Mouse (Mus musculus) layer of hippocampus, adult 8-10 months (tissue): ENCODE measurements around the gene Ccndbp1. TPM values are rescaled to one million over a fixed set of nuclear protein-coding genes. Genes with fewer than 3 reads are reported as not detected.
"Not testable (repeated sequence)": the region's sequence is repeated elsewhere in the genome, so short reads cannot be mapped to it uniquely, and the experiment has no call there.

ENCODE experiments used
- DNase-seq, 2 experiments: peaks; one replicate each; pipeline ENCODE4 v3.0.0; 2022; ENCODE audit warnings: low spot score in 2 of 2
- total RNA-seq, 4 experiments: library from RNA; stranded (reverse); gene quantifications; 2 replicates each; pipeline ENCODE4 v1.2.4; 2022

The Ccndbp1 gene
- 10 to 100 TPM; 57.5 to 64.4 (median 61.0) TPM for total RNA-seq

GRCm38 (mm10) chr2:121007925-121008663, at the start of gene Ccndbp1:
TSS of gene Ccndbp1 (plus strand) at chr2:121008403.
- peak; percentile 80 to 85 for DNase-seq

DNA sequence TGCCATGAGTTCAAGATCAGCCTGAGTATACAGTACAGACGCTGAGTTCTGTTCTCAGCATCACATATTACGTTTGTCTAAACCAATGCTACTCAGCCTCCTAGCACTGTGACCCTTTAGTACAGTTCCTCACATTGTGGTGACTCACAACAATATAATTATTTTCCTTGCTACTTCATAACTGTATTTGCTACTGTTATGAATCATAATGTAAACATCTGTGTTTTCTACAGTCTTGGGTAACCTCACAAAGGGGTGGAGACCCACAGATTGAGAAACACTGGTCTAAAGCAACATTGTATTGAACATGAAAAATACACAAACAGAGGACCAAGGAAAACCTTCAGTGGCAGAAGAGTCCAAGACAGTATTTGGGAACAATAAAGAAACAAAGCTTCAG, 48.8 kb upstream of the Ccndbp1 start:
- no peak for DNase-seq

GRCm38 (mm10) chr2:120959827-120960226, 48.4 kb upstream of the Ccndbp1 start:
- DNase-seq, result no peak

DNA sequence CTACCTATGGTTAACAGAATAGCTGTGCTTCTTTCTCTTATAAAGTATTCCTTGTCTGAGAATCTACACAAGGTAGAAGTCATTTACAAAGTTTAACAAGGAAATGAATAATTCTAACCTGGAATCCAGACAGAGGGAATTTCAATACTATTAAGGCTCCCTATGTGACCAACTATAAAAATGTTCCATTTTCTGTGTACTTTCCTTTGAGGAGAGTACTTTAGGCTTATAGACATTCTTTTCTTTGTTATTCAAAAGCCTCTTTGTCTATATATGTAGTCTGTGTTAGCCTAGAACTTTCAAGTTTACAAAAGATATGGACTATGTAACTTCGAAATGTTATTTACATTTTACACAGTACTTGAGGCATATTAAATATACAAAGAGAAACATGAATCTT, 47.9 kb upstream of the Ccndbp1 start:
- DNase-seq, result no peak

- DNase-seq, result no peak
Measured at GRCm38 (mm10) chr2:120963110-120963509, 45.1 kb upstream of the Ccndbp1 start.

DNA sequence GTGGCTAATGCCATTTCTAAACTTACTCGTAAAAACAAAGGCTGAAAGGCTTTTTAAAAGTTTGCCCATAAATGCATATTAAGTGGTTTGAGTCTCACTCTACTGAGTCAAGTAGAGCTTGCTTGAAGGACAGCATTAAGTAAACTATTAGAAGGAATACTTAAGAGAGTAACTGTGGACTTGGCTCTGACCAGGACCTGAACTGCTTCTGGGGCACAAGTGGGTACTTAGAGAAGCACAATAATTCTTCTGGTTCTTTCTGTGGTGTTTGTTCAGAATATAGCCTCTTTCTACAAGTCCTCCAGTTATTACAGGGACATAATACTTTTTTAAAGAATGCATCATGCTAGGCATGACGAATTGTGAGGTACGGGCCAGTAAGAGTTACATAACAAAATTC, 42.7 kb upstream of the Ccndbp1 start:
- no peak for DNase-seq

GRCm38 (mm10) chr2:120970045-120970539, 38.1 kb upstream of the Ccndbp1 start:
- DNase-seq, result peak in 1 of 2 experiments; percentile 16

DNA sequence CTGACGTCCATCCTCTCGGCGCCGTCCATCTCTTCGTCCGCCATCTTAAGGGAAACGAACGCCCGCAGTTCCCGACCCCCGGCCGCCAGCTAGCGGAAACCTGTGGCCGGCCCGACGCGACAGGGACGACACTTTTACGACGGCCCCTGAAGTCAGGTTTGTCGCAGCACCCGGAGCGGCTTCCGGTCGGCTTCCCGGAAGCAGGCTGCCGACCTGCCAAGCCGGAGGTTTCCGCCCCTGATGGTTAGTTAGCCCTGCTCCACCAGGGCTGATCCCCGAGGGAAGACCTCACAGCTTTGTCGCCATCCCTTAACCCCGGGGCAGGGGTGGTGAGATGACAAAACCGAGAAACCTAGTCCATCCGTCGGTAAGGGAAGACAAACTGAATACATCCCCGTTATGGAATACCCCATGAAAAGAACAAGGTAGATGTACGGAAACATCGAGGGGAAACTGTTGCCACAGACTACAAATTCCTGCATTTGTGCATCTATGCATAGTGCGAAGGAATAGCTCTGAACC, 37.6 kb upstream of the Ccndbp1 start, which contains the start of gene Ubr1:
Gene Ubr1, minus strand, starts transcription at position 157 of the 522 bp plus-strand sequence.
- DNase-seq, result peak; percentile 75 to 79

DNA sequence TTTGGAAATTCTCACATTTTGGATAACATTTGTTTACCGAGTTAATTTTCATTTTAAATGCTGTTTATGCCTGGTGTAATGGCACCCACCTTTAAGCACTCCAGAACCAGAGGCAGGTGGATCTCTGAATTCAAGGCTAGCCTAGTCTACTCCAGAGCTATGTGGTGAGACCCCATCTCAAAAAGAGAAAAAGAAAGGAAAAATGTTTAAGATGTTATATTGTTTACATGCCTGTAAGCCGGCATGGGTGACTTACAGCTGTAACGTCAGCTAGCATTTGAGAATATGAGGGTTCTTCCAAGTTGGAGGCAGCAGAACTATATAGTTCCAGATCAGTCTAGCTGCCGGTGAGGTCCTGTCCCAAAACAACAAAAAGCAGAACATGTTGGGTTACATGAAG, 36.4 kb upstream of the Ccndbp1 start:
- no peak for DNase-seq

DNA sequence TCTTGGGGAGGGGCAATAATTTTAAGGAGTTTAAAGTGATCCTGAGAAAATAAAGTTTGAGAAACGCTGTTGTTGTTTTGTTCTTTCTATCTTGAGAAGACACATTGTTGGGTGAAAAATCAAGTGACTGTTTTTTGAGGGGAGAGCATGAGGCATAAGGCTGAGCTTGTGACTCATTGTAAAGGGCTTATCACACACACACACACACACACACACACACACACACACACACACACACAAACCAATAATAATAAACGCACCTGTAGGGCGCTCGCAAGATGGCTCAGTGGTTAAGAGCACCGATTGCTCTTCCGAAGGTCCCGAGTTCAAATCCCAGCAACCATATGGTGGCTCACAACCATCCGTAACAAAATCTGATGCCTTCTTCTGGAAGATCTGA, 35.9 kb upstream of the Ccndbp1 start:
- DNase-seq, result not testable (repeated sequence)

GRCm38 (mm10) chr2:120972964-120973363, 35.2 kb upstream of the Ccndbp1 start:
- DNase-seq, result no peak

- no peak for DNase-seq
Measured at GRCm38 (mm10) chr2:120976308-120976707, 31.9 kb upstream of the Ccndbp1 start.

- DNase-seq, result peak; percentile 28 to 51
Measured at GRCm38 (mm10) chr2:120976990-120977925, 30.9 kb upstream of the Ccndbp1 start, which contains the start of gene Tmem62. TSS of gene Tmem62 (plus strand) at chr2:120977017.

- no peak for DNase-seq
Measured at GRCm38 (mm10) chr2:120977926-120978692, 30.1 kb upstream of the Ccndbp1 start.

GRCm38 (mm10) chr2:120978693-120979037, 29.5 kb upstream of the Ccndbp1 start:
- DNase-seq, result no peak

GRCm38 (mm10) chr2:120979819-120980218, 28.4 kb upstream of the Ccndbp1 start:
- DNase-seq, result no peak

- DNase-seq, result no peak
Measured at GRCm38 (mm10) chr2:120980861-120981260, 27.3 kb upstream of the Ccndbp1 start.

DNA sequence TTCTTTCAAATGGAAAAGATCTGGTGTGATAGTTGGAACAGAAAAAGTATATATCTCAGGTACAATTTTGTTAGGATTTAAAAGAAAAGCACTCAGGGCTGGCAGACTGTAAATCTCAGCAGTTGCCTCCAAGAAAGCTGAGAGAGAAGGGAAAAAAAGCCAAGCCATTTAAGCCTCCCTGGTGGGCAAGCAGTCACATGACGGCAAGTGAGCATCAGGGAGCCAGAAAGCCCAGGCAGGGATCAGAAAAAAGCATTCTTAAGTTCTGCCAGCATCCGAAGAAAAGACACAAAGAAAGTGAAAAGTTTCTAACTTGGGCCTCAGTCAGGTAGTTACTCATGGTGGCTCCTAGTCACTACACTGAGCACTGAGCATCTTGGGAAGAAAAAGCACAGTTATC, 24.6 kb upstream of the Ccndbp1 start:
- DNase-seq, result no peak

GRCm38 (mm10) chr2:120985241-120985640, 23.0 kb upstream of the Ccndbp1 start:
- DNase-seq, result no peak

GRCm38 (mm10) chr2:120991196-120991595, 17.0 kb upstream of the Ccndbp1 start:
- no peak for DNase-seq

GRCm38 (mm10) chr2:120996607-120997006, 11.6 kb upstream of the Ccndbp1 start:
- DNase-seq, result not testable (repeated sequence)
